Mouse (Mus musculus) midbrain, embryonic 11.5 days (tissue): ENCODE data around the gene Nqo1. TPM values are rescaled to one million over a fixed set of nuclear protein-coding genes. Genes with fewer than 3 reads are reported as not detected.

ENCODE experiments used
- ATAC-seq: fragments of 200-750 bp; cut with Nextera tagmentation; 2 replicates; pipeline ENCODE4 v1.8.0; 2017; ENCODE audit warnings: moderate TSS enrichment, moderate library complexity; ENCODE audit not compliant: low FRiP score
- DNase-seq: peaks from one replicate; pipeline ENCODE4 v3.0.0; 2015; ENCODE audit warnings: low spot score; ENCODE audit errors: missing footprints
- H3K27ac ChIP-seq: fragments of 300-500 bp; sonication (generic); 2 replicates; pipeline ENCODE4 v1.5.1; 2014; ENCODE audit warnings: low read depth, low read length
- H3K27me3 ChIP-seq: fragments of 300-500 bp; sonication (generic); 2 replicates; pipeline ENCODE4 v1.6.1; 2014; ENCODE audit warnings: mild to moderate bottlenecking, low read length, moderate library complexity, mixed read lengths; ENCODE audit not compliant: control insufficient read depth, insufficient read depth
- H3K36me3 ChIP-seq: fragments of 300-500 bp; sonication (generic); 2 replicates; pipeline ENCODE4 v1.6.1; 2014; ENCODE audit warnings: mild to moderate bottlenecking, low read length, moderate library complexity, mixed read lengths; ENCODE audit not compliant: control insufficient read depth, insufficient read depth
- H3K4me1 ChIP-seq: fragments of 300-500 bp; sonication (generic); 2 replicates; pipeline ENCODE4 v1.6.1; 2014; ENCODE audit warnings: low read length; ENCODE audit not compliant: control insufficient read depth, insufficient read depth
- H3K4me2 ChIP-seq: fragments of 300-500 bp; sonication (generic); 2 replicates; pipeline ENCODE4 v1.6.1; 2014; ENCODE audit warnings: mild to moderate bottlenecking, moderate library complexity
- H3K4me3 ChIP-seq: fragments of 300-500 bp; sonication (generic); 2 replicates; pipeline ENCODE4 v1.5.1; 2014; ENCODE audit warnings: low read depth, low read length
- H3K9ac ChIP-seq: fragments of 300-500 bp; sonication (generic); 2 replicates; pipeline ENCODE4 v1.6.1; 2014; ENCODE audit warnings: low read length
- H3K9me3 ChIP-seq: fragments of 300-500 bp; sonication (generic); 2 replicates; pipeline ENCODE4 v1.6.1; 2016; ENCODE audit warnings: low read length; ENCODE audit not compliant: control insufficient read depth
- WGBS: fragments of 180-500 bp; shearing (Covaris S2); extraction: QIAGEN DNeasy Blood & Tissue Kit; methylation state at CpG from one replicate; pipeline ENCODE4 v1.1.7; 2014; 5-methylcytosine and 5-hydroxymethylcytosine counted together
- polyA plus RNA-seq: library from polyadenylated mRNA; unstranded; fragments of >200 nt; fragmentation: Nextera tagmentation; extraction: Ambion mirVana; gene quantifications from 2 replicates; pipeline ENCODE4 v1.2.1, GENCODE M21; 2014

Nqo1 gene
- polyA plus RNA-seq: 6.7 and 7.9 TPM in 2 replicates

DNA sequence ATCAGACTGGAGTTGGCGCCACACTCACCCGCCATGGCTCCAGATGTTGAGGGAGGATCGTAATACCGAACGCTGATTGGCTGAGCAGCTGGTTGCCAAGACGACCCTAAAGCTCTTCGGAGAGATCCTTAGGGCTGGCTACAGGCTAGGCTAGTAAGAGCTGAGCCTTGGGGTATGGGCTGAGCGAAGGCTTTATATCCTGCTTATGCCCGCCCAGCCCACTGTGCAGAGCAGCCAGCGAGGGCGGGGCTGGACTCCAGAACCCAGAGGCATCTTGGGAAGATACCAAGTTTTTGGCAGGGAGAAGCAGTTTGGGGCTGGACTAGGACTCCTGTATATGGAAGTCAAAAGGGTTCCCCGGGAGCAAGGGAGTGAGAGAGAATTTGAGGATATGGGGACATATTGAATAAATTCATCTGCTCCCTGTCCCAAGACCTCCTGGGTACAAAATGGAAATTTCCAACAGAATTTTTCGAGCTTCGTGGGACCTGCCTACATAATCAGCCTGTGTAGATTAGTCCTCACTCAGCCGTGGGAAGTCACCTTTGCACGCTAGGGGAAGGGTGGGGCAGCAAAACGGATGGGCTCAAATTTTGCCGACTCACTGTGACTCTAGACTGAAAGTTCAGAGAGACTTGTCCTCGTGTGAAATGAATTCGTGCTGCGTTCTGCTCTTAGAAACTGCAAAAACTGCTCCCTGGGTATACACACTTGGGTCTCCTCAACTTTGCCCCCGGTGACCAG, at the start of gene Nqo1:
Gene Nqo1, minus strand, starts transcription at position 169 of the 744 bp plus-strand sequence.
- WGBS: 14% methylated on average over 22 of the region's 22 CpGs
- peaks cover 5% of the 10 kb centered on the region; the same call in 1 of the 2 replicates for H3K4me1 ChIP-seq
- peak within 1 kb of the TSS; percentile 42 for H3K4me2 ChIP-seq
- DNase-seq: peak; percentile 96
- peak; percentile 99 for ATAC-seq
- no peaks in the 10 kb centered on the region for H3K9me3 ChIP-seq
- H3K4me3 ChIP-seq: peak within 1 kb of the TSS; percentile 9; the same call in 1 of the 2 replicates
- no peaks in the 10 kb centered on the region for H3K36me3 ChIP-seq
- H3K27ac ChIP-seq: no peak within 1 kb of the TSS; the same call in 1 of the 2 replicates
- H3K27me3 ChIP-seq: no peaks in the 10 kb centered on the region
- H3K9ac ChIP-seq: peak within 1 kb of the TSS; percentile 36; the same call in 1 of the 2 replicates

DNA sequence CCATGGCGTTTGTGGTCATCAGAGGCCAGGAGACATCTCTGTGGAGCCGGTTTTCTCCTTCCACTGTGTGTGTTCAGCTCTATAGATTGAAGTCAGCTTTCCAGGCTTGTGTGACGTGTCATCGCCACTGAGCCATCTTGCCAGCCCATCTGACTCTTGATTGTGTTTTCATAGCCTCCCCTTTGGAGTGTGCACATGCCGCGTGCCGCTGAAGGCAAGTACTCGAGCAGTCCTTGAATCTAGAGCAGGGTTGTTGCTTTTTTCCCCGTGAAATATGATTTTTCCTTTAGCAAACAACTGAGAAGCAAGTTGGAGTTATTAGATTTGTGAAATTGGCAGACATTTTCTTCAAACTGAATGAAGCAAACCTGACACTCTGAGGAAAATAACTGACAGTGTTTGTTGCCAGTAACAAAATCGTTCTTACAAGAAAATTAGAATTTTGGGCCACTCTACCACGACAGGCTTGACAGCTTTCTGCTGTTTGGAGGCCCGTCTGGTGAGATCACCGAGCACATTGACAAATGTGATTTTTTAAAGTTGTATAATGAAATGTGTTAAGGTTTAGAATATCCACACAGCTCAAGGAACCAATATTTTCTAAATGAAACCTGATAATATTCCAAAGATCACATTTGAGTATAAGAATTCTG, 48.5 kb upstream of the Nqo1 start:
- H3K4me2 ChIP-seq: no peak overlapping the region
- no peak overlapping the region for H3K27ac ChIP-seq
- DNase-seq (peak; percentile 79), ATAC-seq (no peak)
- H3K9me3 ChIP-seq: no peaks in the 10 kb centered on the region
- no peak overlapping the region for H3K4me3 ChIP-seq
- no peaks in the 10 kb centered on the region for H3K36me3 ChIP-seq
- H3K27me3 ChIP-seq: no peaks in the 10 kb centered on the region
- no peak overlapping the region for H3K9ac ChIP-seq
- H3K4me1 ChIP-seq: peaks cover 6% of the 10 kb centered on the region
- 91% methylated on average over 13 of the region's 13 CpGs for WGBS

DNA sequence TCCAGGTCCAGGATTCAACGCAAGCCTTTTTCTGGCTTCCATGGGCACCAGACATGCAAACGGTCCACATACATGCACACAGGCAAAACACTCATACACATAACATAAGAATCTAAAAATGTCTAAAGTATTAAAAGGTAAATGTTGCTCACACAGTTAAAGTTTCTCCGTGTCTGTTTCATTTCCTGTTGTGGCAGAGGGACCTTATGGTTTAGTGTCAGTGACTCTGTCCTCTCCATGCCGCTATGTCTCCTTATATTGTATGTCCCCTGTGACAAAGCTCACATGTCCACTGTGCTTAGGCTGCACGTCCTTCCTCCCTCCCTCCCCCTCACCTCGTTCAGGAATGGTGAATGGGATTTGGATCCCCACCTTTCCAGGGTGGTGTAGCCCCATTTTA, 46.6 kb upstream of the Nqo1 start:
- Histone ChIP-seq H3K4me1 (peaks cover 6% of the 10 kb centered on the region), H3K27ac (no peak overlapping the region), H3K9ac (no peak overlapping the region), H3K9me3 (no peaks in the 10 kb centered on the region), H3K36me3 (no peaks in the 10 kb centered on the region), H3K27me3 (no peaks in the 10 kb centered on the region), H3K4me2 (no peak overlapping the region), H3K4me3 (no peak overlapping the region)
- DNase-seq (peak; percentile 44), ATAC-seq (no peak)
- WGBS: 77% methylated on average over 6 of the region's 6 CpGs

DNA sequence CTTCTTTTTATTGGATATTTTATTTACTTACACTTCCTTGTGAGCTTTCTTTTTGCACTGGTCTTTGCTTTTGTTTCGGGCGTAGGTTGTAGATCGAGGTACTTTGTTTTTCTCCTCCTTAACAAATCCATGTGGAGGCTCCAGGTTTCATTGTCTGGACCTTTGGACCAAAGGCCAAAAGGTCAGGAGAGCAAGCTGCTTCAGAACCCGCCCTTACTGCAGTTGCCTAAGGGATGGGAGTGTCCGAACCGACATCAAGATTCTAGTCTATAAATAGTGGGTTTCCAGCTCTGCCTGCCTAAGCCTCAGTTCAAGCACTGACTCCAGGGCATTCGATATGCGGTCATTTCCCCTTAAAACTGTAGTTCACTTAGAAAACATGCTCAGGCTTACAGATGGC, 46.1 kb upstream of the Nqo1 start:
- DNase-seq (peak; percentile 83), ATAC-seq (no peak)
- no peak overlapping the region for H3K4me3 ChIP-seq
- no peak overlapping the region for H3K4me2 ChIP-seq
- H3K9me3 ChIP-seq: no peaks in the 10 kb centered on the region
- no peak overlapping the region for H3K27ac ChIP-seq
- H3K36me3 ChIP-seq: no peaks in the 10 kb centered on the region
- peaks cover 6% of the 10 kb centered on the region for H3K4me1 ChIP-seq
- no peak overlapping the region for H3K9ac ChIP-seq
- WGBS: 24% methylated on average over 8 of the region's 8 CpGs
- no peaks in the 10 kb centered on the region for H3K27me3 ChIP-seq

DNA sequence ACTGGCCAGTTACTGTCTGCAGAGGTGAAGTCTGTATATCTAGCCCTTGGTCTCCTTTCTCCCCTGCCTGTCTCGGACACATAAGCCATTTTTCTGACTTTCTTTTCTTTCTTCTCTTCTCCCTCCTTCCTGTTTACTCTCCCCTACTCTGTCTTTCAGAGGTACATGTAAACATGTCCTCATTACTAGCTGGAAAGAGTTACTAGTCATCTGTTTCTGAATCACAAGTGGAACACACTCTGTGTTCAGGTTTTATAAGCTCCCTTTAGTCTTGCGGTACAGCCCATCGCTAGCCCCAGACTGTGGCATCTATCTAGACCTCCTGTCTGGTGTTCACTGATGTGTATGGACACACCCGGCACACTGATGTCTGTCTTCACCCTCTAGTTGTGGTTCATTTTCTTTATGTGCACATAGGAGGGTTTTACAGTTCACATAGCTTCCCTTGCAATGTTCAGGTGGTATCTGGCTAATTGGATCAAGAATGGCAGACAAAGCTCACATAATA, 45.4 kb upstream of the Nqo1 start:
- Histone ChIP-seq H3K27ac (no peak overlapping the region), H3K27me3 (no peaks in the 10 kb centered on the region), H3K9ac (no peak overlapping the region), H3K4me2 (no peak overlapping the region), H3K4me3 (no peak overlapping the region), H3K4me1 (peaks cover 6% of the 10 kb centered on the region), H3K9me3 (no peaks in the 10 kb centered on the region), H3K36me3 (no peaks in the 10 kb centered on the region)
- WGBS: 72% methylated on average over 4 of the region's 4 CpGs
- ATAC-seq: no peak
- peak; percentile 70 for DNase-seq

DNA sequence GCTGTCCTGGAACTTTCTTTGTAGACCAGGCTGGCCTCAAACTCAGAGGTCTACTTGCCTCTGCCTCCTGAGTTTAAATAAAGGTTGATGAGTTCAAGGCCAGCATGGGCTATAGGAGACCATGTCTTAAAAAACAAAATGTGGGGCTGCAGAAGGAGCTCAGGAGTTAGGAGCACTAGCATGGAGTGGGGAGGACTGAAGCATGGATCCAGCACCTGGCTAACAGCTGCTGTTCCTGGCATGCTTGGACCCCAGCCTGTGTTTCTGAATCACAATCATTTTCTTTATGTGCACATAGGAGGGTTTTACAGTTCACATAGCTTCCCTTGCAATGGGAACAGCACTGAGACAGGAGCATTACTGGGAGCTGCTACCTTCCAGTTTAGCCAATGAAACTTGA, 44.7 kb upstream of the Nqo1 start:
- Histone ChIP-seq H3K4me2 (no peak overlapping the region), H3K27ac (no peak overlapping the region), H3K9ac (no peak overlapping the region), H3K9me3 (no peaks in the 10 kb centered on the region), H3K36me3 (no peaks in the 10 kb centered on the region), H3K4me3 (no peak overlapping the region), H3K4me1 (peaks cover 6% of the 10 kb centered on the region), H3K27me3 (no peaks in the 10 kb centered on the region)
- ATAC-seq (no peak), DNase-seq (peak; percentile 81)

DNA sequence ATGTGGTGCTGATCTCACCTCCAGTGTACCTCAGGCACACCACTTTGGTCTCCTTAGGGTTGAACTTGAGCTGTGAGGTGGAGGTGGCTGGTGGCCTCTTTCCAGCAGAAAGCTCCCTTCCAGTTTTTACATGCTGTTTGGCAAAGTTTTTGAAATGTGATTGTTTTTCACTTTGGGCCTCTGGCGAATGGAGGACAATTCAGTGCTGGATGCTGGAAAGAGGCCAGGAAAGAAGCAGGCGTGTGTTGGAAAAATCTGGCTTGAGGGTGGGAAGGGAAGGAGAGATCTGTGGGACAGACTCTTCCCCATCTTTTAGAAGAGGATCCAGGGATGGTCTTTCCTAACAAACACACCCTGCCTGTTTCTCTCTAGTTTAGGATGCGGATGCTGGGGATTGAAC, 41.6 kb upstream of the Nqo1 start:
- Histone ChIP-seq H3K4me2 (no peak overlapping the region), H3K27ac (no peak overlapping the region), H3K9me3 (no peaks in the 10 kb centered on the region), H3K27me3 (no peaks in the 10 kb centered on the region), H3K4me3 (no peak overlapping the region), H3K36me3 (no peaks in the 10 kb centered on the region), H3K4me1 (peaks cover 6% of the 10 kb centered on the region), H3K9ac (no peak overlapping the region)
- WGBS: 89% methylated on average over 3 of the region's 3 CpGs
- DNase-seq (no peak), ATAC-seq (no peak)

DNA sequence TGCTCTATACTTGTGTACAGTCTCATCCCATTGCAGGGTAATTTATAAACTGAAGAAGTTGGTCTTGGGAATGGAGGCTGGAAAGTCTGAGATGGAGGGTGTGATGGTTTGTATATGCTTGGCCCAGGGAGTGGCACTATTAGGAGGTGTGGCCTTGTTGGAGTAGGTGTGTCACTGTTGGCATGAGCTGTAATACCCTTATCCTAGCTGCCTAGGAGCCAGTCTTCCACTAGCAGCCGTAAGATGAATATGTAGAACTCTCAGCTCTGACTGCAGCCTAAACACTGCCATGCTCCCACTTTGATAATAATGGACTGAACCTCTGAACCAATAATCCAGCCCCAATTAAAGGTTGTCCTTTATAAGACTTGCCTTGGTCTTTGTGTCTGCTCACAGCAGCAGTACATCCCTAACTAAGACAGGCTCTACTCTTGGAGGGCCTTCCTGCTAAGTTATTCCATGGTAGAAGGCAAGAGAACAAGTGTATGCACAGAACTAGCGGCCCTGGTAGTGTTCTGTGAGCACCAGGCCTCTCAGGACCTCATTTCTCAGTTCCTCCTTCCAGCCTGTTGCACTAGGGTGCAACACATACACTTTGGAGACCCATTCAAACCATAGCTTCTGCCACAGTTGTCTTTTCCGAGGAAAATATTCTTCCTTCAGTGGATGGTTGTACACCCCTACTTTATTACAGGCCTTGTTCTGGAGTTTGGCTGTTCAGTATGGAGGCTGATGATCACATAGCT, 37.0 kb upstream of the Nqo1 start:
- DNase-seq (peak; percentile 26), ATAC-seq (no peak)
- Histone ChIP-seq H3K4me1 (peaks cover 11% of the 10 kb centered on the region), H3K27me3 (no peaks in the 10 kb centered on the region), H3K27ac (no peak overlapping the region), H3K4me2 (no peak overlapping the region), H3K36me3 (no peaks in the 10 kb centered on the region), H3K4me3 (no peak overlapping the region), H3K9ac (no peak overlapping the region), H3K9me3 (no peaks in the 10 kb centered on the region)
- 95% methylated on average over 3 of the region's 3 CpGs for WGBS

DNA sequence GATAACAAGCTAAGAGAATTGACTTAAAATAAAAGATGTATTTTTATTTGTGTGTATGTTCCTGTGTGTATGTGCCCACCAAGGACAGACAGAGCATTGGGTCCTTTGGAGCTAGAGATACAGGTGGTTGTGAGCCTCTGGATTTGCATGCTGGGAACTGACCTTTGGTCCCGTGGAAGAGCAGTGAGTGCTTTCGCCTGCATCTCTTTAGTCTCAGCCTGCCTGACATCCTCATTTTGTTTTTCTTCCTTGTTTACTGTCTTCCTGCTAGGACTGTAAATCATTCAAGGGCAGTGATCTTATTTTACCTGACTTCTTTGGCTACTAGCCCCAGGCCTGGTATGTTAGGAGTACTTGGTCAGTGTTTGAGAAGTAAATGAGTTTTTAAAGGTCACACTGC, 34.7 kb upstream of the Nqo1 start:
- no peaks in the 10 kb centered on the region for H3K9me3 ChIP-seq
- ATAC-seq (no peak), DNase-seq (peak; percentile 57)
- no peak overlapping the region for H3K27ac ChIP-seq
- 70% methylated on average over 2 of the region's 2 CpGs for WGBS
- H3K9ac ChIP-seq: no peak overlapping the region
- H3K36me3 ChIP-seq: no peaks in the 10 kb centered on the region
- H3K27me3 ChIP-seq: no peaks in the 10 kb centered on the region
- no peak overlapping the region for H3K4me2 ChIP-seq
- H3K4me3 ChIP-seq: no peak overlapping the region
- H3K4me1 ChIP-seq: peaks cover 11% of the 10 kb centered on the region
